Mouse (Mus musculus) c-Kit-positive CD71-positive TER-119-positive erythroid progenitor cells, embryonic 14.5 days (primary cell): ENCODE measurements around the gene Anapc16.
A peak's percentile ranks its signal among the peaks of the same experiment; 100 is the strongest.
"Not testable (repeated sequence)": the region's sequence is repeated elsewhere in the genome, so short reads cannot be mapped to it uniquely, and the experiment has no call there.

Source experiments
- DNase-seq: peaks from one replicate; pipeline ENCODE4 v3.0.0-alpha.2; 2013; ENCODE audit warnings: low spot score

Anapc16 gene

DNA sequence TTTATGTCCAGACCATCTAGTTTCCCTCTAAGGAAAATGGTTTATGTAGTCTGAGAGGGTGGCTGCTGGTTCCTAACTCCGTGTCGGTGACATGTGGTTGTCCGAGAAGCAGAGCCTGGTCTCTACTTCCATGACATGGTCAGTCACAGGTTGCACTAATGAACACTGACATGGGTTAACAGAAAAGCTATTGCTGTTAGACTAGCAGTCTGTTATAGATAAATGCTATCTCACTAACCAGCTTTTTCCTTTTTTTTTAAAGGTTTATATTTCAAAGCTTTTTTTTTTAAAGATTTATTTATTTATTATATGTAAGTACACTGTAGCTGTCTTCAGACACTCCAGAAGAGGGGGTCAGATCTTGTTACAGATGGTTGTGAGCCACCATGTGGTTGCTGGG lies 3.9 kb downstream of the Anapc16 start:
- DNase-seq, result no peak

DNA sequence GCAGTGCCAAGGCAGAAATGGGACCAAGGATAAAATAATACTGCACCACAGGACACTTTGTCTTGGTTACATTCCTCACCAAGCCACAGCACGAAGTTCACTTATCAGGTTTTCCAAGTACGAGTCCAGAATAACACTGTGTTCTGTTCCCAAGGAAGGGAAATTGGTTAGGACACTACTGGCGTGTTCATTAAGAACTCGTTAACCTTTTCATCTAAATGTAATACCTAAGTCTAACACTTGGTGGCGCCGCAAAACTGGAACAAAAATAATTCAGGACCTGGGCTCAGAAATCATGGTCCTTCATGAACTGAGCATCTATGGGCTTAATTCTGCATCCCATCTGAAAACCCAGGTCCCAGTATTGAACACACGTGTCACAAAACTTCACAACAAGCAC lies 5.3 kb downstream of the Anapc16 start:
- peak; percentile 75 for DNase-seq

DNA sequence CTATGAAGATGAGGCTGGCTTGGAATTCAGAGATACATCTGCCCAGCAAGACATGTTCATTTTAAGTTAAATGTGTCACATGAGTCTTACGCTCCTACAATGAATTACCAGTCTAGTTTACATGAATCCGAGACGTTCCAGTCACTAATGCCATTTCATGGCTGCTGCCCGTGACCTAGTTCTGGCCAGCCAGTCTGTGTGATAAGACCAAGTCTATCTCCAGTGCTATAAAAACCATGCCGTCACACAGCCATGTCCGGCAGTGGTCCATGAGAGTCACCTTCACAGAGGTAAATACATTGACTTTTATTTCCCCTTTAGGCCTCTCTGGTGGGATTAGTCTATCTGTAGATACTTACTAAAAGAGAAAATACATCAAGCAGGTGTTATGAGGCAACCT lies 7.0 kb downstream of the Anapc16 start:
- DNase-seq, result no peak

DNA sequence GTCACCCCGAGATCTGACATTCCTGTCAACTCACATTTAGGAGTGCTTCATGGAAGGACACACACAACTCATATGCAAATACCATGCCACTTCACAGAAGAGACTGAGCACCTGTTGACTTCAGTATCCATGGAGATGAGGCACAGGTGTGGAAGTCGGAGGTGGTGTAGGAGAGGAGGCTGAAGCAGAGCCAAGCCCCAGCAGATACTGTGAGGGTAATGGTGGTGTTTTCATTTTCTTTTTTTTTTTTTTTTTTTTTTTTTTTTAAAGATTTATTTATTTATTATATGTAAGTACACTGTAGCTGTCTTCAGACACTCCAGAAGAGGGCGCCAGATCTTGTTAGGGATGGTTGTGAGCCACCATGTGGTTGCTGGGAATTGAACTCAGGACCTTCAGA lies 9.1 kb downstream of the Anapc16 start:
- DNase-seq, result not testable (repeated sequence)

DNA sequence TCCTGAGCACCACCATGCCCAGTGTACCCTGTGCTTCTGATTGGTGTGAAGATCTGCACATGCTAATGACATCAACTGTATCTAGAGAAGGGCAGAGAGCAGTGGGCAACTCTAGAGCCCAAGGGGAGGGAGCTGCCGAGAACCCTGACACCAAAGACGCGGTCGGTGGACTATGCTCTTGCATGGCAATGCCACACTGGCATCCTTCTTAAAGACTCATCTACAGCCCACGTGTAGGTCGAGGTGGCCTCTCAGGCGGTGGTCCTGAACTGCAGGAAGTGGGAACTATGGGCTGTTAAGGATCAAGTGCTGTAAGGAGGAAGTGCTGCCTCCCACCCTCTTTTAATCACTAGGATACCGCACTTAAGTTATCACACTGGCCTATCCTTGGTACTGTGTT lies 10.9 kb downstream of the Anapc16 start:
- DNase-seq, result no peak

DNA sequence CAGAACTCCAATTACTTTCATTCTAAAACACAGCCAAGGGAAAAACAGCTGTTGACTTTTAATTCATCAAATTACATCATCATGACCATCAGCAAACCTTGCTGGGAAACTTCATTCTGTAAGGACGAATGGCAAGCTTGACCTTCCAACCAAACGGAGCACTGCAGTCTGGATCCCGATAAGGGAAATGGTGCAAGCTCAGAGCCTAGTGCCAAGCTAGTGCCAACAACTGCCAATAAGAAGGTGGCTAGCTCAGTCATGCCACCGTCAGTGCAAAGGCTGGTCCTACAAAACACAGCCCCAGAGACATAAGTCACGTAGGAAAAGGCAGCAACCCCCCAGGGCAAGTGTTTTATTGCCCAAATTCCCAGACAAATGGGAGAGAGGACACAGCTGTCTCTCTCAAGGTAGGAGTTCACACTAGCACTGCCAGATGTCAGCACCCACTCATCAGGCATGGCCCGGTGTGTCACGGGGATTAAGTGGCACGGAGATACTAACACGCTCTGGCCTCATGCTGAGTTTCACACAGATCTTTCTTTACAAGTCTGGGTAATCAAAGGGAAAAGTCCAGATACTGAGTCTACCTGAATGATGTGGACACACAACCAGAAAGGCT lies 11.6 kb downstream of the Anapc16 start:
- no peak for DNase-seq

DNA sequence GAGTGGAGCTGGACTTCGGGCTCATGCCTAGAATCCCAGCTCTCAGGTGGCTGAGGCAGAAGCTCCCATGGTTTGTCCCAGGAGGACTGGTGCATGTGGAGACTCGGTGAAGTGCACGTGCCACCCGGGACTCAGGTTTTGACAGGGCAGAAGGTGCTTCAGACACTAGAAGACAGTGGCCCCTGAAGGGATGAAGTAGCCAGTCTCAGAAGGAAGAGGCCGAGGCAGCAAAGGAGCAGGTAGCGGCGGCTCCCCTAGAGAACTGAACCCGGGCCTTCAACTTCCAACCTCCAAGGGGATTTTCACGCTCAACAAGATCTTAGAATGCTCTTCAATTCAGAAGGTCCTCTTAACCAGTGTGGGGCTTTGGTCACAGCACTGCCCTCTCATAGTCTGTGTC lies 12.5 kb downstream of the Anapc16 start:
- DNase-seq, result no peak

DNA sequence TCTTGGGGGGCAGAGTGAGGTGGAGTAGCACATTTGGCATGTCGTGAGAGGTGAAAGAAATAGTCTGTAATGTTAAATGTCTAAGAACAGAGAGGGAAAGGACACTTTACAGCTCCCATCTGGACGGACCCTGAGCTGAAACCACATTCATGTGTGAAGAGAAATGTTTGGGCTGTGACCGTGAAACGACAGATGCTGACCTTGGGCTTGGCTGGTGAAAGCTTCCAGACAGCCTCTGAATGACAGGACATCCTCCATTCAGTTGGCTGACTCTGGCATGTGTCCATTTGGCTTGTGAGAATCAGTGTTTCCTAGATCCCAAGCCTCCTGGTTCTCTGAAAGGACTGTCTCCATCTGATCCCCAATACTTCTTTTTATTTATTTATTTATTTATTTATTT lies 14.9 kb downstream of the Anapc16 start:
- no peak for DNase-seq

DNA sequence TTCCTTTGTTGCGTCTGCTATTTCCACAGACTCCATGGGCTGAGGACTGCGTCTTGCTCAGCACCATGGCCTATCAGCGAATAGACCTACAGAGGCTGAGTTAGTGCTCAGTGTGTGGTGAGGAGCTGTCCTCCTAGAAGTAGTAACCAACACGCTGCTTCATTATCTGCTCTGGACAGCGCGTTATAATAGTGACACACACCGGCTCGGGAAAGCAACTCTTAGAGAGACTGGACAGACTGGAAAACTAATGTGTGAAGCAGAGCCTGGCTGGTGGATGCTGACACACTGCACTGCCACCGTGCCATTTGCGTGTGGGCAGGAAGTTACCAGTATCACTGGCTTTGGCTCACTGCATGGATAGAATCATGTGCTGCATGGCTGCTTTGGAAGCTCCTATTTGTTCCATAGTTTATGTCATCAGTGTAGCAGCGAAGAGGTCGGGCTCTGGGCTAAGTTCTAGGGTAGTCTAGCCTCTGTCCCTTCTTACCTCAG lies 20.5 kb downstream of the Anapc16 start:
- DNase-seq, result no peak

DNA sequence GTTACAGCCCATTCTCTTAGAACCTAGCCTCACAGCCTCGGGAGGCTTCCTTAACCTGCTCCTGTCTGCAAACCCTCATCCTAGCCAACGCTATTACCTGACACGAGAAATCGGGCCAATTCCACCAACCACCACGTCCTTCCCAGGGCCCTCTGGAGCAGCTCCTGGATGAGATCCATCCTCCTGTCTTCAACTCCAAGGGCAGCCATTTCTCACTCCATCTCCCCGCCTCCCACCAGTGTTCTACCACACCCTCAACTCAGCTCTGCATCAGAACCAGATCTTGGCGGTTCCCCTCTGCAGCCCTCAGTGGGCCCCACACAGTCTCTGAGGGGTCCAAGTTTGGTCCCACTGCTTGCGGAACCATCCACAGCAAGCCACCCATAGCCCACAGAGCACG lies 21.1 kb downstream of the Anapc16 start:
- DNase-seq, result no peak

DNA sequence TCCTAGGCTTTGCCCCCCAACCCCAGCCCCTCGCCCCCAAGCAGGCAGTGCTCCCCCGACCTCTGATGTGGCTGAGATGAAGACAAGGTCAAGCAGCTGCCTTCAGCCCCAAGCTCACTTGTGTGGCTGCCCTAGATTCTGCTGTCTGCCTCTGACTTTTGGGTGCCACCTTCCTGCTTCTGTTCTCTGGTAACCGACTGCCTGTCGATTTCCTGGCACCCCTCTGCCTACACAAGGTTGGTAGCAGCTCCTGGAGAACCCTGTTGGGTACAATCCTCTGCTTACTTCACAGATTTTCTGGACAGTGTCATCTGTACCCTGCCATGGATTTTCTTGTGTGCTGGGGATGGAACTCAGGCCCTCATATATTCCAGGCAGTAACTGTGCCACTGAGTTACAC lies 21.6 kb downstream of the Anapc16 start:
- DNase-seq, result no peak

DNA sequence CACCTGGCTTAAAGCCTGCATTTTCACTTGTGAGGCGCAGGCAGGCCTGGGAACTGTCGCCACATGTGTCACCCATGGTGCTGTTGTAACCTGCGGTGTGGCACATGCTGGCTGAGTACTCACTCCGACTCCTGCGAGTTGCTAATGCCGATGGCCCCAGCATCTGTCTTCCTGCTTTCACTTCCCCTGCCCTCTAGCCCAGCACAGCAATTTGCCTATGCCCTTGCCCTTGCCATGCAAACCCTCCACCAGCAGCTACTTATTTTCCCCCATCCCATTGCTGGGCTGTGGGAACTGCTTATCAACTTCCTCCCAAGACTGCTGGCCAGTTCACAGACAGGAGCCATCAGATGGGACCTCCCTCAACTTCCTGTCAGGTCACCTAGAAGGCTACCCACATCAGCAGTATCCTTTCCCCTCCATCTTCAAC lies 22.1 kb downstream of the Anapc16 start:
- no peak for DNase-seq

DNA sequence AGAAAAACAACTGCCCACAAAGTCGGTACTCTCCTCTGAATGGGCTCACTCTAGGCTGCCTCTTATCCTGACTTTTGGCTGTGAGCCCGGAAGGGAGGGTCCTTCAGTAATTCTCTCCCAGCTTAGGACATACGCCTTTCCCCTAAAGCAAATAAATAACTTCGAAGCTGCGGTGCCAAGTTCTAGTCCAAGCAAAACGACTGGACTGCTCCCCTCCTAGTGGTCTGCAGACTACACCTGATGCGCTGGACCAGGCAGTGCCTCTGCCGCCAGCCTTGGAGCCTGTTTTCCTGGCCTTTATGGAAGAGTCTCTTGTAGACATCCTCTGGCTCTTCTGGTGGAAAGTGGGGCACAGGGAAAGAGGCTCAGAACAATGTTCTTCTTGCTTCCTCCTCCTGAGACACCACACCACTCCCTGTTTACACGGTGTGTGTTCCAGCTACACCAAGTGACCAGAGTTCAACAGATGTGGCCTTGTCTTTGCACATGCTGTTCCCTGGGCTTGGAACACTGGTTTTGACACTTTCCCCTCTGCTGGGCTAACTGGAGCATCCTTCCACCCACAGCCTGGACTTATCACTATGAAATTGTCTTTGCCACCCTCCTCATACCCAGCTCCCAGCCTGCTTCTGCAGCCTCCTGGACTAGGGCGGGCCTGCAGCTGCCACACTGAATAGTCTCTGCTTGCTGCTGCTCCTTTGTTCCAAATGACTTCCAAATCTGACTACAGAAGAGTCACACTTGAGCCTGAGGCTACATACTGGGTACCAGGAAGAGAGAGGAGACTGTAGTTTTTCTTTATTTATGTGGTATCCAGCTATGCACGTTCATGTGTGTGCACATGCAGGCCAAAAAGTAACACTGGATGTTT lies 23.8 kb downstream of the Anapc16 start:
- no peak for DNase-seq

DNA sequence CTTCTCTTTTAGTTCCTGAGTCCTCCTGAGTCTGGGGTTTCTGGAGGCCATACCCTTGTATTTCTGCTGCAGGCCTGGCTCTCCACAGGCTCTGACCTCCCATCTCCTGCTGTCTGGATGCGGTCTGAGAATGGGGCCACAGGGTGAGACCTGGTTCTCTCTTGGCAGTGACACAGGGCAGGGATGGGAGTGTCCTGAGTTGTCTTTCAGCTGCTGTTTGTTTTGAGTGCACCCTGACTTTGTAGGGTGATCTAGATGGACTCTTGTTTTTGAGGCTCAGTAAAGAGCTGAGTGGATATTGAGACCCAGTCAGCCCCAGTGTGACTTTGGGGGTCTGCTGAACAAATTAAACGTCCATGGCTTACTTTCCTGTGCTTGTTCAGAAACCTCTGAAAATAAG lies 24.5 kb downstream of the Anapc16 start:
- DNase-seq, result no peak

DNA sequence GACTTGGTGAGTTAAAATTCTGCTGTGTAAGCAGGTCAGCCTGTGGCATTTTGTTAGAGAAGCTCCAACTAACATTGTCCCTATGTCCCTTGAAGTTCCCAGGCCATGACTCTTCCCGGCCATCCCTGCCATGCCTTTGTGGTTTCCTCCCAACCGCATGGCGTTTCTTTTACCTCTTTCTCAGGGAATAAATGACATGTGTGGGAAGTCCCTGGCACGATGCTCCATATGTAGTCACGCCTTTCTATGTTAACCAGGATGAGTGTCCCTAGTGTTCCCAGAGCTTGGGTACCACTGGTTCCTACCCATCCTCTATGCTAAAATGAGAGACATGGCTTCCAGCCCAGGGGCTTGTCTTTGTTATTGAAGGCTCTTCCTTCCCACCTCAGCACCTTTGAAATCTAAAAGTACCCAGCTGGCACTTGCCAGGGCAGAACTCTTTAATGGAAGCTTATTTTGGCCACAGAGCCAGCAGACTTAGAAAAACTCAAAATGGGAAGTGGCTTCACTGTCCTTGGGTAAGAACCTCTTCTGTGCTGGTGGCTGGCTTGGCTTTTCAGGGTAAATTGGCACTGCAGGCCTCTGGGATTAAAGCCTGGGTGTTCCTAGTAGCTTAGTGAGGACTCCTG lies 25.1 kb downstream of the Anapc16 start:
- DNase-seq, result no peak

DNA sequence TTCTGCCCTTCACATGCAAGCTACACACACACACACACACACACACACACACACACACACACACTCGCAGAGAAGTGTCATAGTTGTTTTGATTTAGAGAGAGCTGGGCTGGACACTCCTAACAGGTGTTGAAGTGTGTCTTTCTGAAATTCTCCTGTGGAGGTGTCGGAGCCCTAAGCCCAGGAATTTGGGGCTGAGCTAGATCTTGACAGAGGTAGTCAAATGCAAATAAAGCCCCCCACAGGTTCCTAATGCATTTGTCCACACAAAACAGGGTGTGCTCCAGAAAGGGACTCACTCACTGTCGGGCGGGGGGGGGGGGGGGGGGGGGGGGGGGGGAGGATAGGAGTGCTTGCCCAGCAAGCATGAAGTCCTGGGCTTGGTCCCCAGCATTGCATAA lies 25.8 kb downstream of the Anapc16 start:
- no peak for DNase-seq

DNA sequence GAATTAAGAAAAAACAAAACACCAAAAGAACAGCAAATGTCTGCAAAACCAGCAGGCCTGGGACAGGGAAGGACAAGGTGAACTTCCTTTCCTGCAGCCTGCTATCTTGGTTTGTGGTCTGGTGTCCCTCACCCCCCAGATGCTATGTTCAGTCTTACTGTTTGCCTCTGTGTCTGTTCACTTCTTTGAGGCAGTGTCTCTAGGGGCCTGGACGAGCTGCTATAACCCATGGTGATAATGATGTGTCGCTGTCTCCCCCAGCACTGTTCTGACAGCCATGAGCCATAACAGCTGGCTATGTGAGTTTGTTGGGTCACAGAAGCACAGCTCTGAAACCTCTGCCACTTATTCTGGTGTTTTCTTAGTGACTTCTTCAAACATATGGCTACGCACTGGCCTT lies 28.1 kb downstream of the Anapc16 start:
- DNase-seq, result no peak

DNA sequence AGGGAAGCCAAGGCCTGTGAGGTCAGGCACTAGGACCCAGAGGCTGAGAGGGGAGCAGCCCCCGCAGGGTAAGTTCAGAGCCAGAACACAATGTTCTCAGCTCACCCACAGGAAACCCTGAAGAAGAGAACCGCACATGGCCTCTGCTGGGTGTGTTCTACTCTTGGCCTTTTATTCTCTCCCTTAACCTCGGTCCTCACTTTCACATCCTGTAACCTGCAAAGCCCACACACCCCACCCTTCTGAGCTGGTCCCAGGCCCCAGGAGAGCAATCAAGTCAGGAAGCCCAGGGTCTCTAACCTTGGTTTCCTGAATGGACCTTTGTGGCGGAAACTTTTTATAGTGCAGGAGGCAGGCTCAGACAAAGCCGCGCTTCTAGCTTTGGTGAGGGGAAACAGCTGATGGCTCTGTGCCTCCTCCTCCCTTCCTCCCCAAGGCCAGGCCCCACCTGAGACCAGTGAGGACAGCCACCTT lies 28.7 kb downstream of the Anapc16 start:
- DNase-seq, result no peak

DNA sequence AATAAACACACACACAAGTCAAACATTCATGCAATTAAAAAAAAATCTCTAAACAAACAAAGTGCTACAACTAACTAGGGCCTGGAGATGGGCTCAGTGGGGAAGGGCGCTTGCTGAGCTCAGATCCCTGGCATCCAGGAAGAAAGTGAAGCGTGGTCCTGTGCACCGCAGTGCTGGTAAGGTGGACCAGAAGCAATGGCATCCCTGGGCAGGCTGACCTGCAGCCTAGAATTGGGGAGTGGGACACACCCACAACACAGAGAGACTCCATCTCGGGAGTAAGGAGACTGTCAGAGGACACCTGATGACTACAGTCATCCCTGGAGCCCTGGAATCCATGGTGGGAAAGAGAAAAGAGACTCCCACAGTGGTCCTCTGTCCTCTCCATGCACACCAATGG lies 29.5 kb downstream of the Anapc16 start:
- DNase-seq, result no peak

DNA sequence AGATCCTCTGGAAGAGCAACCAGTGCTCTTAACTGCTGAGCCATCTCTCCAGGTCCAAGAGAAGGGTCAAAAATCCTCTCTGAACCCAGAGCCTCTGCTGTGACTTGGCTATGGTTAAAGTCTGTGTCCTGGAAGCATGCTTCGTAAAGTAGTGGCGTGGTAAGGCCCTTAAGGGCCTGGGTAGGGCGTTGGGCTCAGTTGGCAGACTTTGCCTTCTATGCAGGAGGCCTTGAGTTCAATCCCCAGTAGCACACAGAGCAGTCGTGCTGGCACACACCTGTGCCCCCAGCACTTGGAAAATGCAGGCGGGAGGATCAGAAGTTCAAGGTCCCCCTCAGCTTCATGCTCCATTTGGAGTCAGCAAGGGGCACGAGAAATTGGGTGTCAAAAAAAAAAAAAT lies 29.9 kb downstream of the Anapc16 start:
- no peak for DNase-seq

DNA sequence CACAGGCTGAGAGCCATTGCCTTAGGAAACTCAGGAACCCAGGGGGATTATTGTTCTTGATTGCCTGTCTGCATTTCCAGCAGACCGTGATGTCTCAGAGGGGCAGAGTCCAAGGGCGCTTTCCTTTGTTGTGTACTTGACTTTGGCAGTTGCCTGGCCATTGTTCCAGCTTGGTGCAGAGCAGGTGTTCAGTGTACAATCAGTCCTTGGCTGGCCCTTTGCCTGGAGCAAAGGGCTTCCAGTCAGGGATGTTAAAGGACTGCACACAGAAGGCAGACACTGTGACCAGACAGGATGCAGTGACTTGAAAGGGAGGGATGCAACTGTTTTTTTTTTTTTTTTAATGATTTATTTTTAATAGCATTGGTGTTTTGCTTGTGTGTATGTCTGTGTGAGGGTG lies 30.4 kb downstream of the Anapc16 start:
- DNase-seq, result no peak

DNA sequence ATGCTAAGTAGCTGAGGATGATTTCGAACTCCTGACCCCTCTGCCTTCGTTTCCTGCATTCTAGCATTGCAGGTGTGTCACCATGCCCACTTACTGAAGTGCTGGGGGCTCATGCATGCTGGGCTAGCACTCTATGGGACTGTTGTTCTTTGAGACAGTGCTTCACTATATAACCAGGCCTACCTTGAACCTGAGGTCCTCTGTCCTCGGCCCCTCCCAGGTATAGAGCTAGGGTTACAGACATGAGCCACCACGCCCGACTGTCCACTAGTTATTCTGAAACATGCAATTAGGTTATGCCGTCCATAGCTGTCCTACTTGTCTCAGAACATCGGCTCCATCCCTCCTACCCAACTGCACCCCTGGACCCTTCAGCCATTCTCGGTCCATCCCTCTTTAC lies 31.1 kb downstream of the Anapc16 start:
- no peak for DNase-seq

DNA sequence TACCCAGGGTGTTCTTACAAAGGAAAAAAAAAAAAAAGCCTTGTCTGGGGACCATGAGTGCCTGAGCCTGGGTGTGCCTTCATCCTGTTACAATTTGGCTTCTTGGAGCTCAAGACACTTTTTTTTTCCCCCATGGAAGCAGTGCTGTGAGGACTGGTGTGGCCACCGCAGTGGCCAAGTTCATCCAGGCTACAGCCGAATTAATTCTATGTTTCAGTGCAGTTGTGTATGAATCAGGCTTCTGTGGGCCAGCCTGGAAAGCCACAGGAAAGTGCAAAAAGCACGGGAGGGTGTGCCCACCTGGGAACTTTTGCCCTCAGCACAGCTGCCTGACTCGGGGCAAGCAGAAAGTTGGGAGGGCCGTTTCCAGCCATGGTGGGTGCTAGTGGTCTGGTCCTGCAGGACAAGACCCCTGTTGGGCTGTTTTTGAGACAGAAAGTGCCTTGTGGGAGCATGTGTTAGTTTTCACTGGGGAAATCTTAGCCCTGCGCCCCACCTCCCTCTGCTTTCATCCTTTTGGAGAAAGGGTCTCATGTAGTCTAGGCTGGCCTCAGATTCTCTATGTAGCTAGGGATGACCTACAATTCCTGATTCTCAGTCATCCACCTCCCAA lies 32.4 kb downstream of the Anapc16 start:
- no peak for DNase-seq
